Mouse (Mus musculus) forebrain, embryonic 12.5 days (tissue): Measurements from ENCODE around the gene Llgl2. TPM values are rescaled to one million over a fixed set of nuclear protein-coding genes. Genes with fewer than 3 reads are reported as not detected.

Source experiments
- ATAC-seq: fragments of 200-750 bp; cut with Nextera tagmentation; 2 replicates; pipeline ENCODE4 v1.8.0; 2017; ENCODE audit warnings: moderate TSS enrichment; ENCODE audit not compliant: low FRiP score
- H3K27ac ChIP-seq: fragments of 300-500 bp; sonication (generic); 2 replicates; pipeline ENCODE4 v1.5.1; 2016; ENCODE audit warnings: mild to moderate bottlenecking
- H3K27me3 ChIP-seq: fragments of 300-500 bp; sonication (generic); 2 replicates; pipeline ENCODE4 v1.6.1; 2016; ENCODE audit warnings: mild to moderate bottlenecking
- H3K36me3 ChIP-seq: fragments of 300-500 bp; sonication (generic); replicated peaks from 2 replicates; pipeline ENCODE4 v1.6.1; 2016; ENCODE audit warnings: mild to moderate bottlenecking
- H3K4me1 ChIP-seq: fragments of 300-500 bp; sonication (generic); 2 replicates; pipeline ENCODE4 v1.6.1; 2016
- H3K4me2 ChIP-seq: fragments of 300-500 bp; sonication (generic); 2 replicates; pipeline ENCODE4 v1.6.1; 2016; ENCODE audit warnings: mild to moderate bottlenecking, moderate library complexity
- H3K4me3 ChIP-seq: fragments of 300-500 bp; sonication (generic); replicated peaks from 2 replicates; pipeline ENCODE4 v1.5.1; 2016; ENCODE audit warnings: mild to moderate bottlenecking
- H3K9ac ChIP-seq: fragments of 300-500 bp; sonication (generic); 2 replicates; pipeline ENCODE4 v1.6.1; 2016; ENCODE audit warnings: mild to moderate bottlenecking
- H3K9me3 ChIP-seq: fragments of 300-500 bp; sonication (generic); 2 replicates; pipeline ENCODE4 v1.6.1; 2016
- WGBS: fragments of 180-500 bp; shearing (Covaris S2); methylation state at CpG from one replicate; pipeline ENCODE4 v1.1.7; 2016; 5-methylcytosine and 5-hydroxymethylcytosine counted together
- polyA plus RNA-seq: library from polyadenylated mRNA; unstranded; fragments of >200 nt; fragmentation: Nextera tagmentation; extraction: Ambion mirVana; gene quantifications from 2 replicates; pipeline ENCODE4 v1.2.1, GENCODE M21; 2016

Llgl2 gene
- polyA plus RNA-seq, 1 experiment from 2014 or later = 2.4 TPM

DNA sequence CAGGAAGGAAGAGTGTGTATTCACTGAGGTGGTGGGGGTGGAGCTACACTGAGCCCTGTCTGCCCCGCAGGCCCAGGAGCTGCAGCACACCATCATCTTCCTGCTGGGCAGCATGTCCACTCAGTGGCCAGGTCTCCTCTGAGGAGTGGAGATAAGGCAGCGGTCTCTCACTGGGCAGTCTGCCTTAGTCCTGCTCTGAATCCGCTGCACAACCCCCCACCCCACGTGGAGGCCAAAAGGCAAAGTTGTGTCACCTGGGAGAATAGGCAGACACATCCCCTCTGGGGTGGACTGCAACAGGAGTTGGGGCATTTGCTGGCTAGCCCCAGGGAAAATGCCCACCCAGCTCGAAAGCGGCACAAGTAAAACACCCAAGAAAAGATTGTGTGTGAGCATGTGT is 68.4 kb downstream of the Llgl2 start:
- WGBS = 64% methylated on average over 6 of the region's 6 CpGs
- ATAC-seq = no peak

DNA sequence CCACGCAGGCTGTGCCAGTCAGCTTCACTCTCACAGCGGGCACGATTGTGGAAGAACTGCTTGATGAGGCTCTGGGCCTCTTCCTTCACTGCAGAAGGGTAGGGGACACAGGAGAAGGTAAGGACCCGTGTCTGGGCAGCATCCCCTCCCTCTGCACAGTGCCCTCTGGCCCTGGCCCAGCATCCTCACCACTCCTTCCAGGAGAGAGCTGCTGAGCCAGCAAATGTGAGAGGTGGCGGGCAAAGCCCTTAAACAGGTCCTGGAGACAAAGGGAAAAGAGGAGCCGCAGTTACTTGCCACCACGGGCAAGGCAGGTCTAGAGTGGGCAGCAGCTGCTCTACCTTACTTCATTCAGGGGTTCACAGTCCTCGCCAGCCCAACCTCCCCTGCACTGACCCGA is 69.2 kb downstream of the Llgl2 start:
- Histone ChIP-seq H3K9ac (no peak overlapping the region), H3K4me1 (no peaks in the 10 kb centered on the region), H3K27me3 (no peaks in the 10 kb centered on the region), H3K4me2 (no peak overlapping the region), H3K36me3 (peaks cover 49% of the 10 kb centered on the region), H3K9me3 (no peaks in the 10 kb centered on the region), H3K4me3 (no peak overlapping the region), H3K27ac (no peak overlapping the region)
- 90% methylated on average over 9 of the region's 9 CpGs for WGBS
- ATAC-seq = no peak

More for the DNA sequence above, 68.4 kb downstream of the Llgl2 start:
- Histone ChIP-seq H3K4me2 (no peak overlapping the region), H3K9me3 (no peaks in the 10 kb centered on the region), H3K4me3 (no peak overlapping the region), H3K9ac (no peak overlapping the region), H3K27me3 (no peaks in the 10 kb centered on the region), H3K36me3 (peaks cover 49% of the 10 kb centered on the region), H3K27ac (no peak overlapping the region), H3K4me1 (no peaks in the 10 kb centered on the region)

DNA sequence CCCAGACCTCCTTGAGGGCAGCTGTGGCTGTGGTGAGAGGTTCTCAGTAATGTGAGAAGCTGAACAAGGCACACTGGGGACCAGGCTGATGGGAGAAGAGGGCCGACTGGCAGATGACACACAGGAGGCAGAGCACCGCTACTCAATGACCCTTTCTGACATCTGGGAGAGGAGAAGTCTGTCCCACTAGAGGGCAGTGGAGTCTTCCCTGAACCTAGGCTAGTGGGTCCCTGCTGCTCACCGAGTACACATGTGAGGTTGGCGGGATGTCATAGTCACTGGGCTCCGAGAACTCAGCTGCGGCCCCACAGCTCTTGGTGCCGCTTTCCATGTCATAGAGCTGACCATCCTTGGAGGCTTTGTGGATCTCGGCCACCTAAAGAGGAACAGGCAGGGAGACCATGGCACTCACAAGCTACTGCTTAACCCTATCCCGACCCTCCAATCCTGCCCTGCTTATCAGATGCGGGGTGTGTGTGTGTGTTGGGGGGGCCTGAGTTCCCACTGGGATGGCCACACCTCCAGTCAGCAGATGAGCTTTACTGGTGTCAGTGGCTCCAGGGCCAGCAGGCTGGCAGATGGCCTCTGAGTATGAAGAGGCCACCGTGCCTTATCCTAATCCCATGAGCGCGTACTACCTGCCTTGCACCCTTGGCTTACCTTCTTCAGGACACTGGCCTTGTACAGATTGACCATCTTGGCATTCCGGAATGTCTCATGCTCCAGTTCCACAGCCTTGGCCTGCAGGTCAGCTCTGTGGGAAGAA is 71.1 kb downstream of the Llgl2 start:
- Histone ChIP-seq H3K27me3 (no peaks in the 10 kb centered on the region), H3K4me1 (peaks cover 5% of the 10 kb centered on the region), H3K27ac (no peak overlapping the region), H3K9ac (no peak overlapping the region), H3K9me3 (no peaks in the 10 kb centered on the region), H3K36me3 (peaks cover 49% of the 10 kb centered on the region), H3K4me3 (no peak overlapping the region), H3K4me2 (no peak overlapping the region)
- 77% methylated on average over 14 of the region's 14 CpGs for WGBS
- ATAC-seq = no peak

DNA sequence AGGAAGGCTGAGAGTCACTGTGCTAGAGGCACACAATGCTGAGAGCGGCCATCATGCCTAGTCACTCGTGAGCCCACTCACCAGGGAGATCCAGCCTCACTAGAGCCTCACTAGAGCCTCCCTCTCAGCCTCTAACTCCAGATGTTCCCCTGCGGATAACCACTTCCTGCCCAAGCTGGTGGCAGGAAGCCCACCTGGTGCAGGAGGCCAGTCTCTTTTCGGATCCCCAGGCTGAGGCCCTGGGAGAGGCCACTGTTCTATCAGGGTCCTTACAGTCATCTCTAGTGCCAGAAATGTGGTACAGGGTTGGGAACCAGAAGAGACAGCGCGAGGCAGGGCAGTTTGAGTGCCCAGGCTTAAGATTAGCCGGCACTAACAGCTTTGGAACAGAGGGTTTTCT is 74.6 kb downstream of the Llgl2 start:
- whole genome bisulfite sequencing = 96% methylated on average over 7 of the region's 7 CpGs
- no peak overlapping the region for H3K4me2 ChIP-seq
- no peaks in the 10 kb centered on the region for H3K27me3 ChIP-seq
- no peak for ATAC-seq
- no peak overlapping the region for H3K9ac ChIP-seq
- no peaks in the 10 kb centered on the region for H3K9me3 ChIP-seq
- H3K36me3 ChIP-seq = peaks cover 33% of the 10 kb centered on the region
- no peak overlapping the region for H3K27ac ChIP-seq
- peaks cover 13% of the 10 kb centered on the region for H3K4me1 ChIP-seq
- no peak overlapping the region for H3K4me3 ChIP-seq

DNA sequence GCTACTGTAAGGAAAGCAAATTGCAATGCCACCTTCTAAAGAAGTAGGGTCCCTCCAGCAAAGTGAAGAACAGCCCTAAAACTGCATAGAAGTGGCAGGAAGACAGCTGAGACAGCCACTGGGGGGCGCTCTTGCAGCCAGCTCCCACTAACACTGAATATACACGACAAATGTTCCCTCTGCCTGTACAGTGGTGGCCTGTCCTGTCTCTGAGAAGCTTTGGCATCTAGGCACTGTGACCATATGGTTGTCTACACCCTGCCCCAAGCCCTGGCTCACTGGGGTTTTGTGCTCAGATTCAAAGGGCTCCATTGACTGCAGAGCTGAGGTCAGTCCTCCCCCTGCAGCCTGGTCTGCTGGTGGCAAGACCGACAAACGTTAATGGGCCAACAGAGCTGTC is 75.0 kb downstream of the Llgl2 start:
- ATAC-seq = no peak
- Histone ChIP-seq H3K36me3 (peaks cover 29% of the 10 kb centered on the region), H3K27me3 (no peaks in the 10 kb centered on the region), H3K4me2 (no peak overlapping the region), H3K9me3 (no peaks in the 10 kb centered on the region), H3K9ac (no peak overlapping the region), H3K27ac (no peak overlapping the region), H3K4me1 (peaks cover 13% of the 10 kb centered on the region), H3K4me3 (no peak overlapping the region)
- 29% methylated on average over 4 of the region's 4 CpGs for WGBS

DNA sequence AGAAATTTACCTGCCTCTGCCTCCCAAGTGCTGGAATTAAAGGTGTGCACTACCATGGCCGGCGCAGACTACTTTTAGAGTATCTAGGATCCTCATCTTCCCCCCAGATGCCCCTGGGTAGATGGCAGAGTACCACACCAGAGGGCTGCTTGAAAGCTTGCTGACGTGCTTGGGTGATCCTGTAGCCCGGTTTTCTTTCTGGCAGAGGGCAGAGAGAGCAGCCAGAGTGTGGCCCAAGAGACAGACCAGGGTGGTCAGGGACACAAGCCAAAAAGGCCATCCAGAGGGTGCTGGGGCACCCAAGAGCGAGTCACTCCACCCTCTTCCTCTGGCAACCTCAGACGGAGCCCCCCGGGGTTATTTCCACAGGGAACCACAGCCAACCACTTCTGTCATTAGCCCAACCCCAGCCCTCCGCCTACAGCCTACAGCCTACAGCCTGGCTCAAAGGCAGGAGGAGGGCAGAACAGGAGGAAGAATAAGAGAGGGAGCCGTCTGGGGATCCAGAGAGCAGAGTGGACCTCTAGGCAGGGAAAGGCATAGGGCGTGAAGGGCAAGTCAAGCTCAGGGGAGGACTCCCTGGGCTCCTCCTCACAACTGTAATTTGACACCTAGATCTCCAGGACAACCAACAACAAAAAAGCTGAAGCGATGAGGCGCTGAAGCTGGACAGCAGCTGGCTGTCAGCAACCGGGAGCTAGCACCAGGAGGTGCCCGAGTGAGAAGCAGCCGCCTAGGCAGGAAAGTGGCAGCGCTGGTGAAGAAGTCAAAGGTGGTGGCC is 75.8 kb downstream of the Llgl2 start, which contains the start of gene Smim5:
Gene Smim5 (plus strand): TSS at position 481 of the 781 bp plus-strand sequence.
- H3K4me1 ChIP-seq = peaks cover 13% of the 10 kb centered on the region

DNA sequence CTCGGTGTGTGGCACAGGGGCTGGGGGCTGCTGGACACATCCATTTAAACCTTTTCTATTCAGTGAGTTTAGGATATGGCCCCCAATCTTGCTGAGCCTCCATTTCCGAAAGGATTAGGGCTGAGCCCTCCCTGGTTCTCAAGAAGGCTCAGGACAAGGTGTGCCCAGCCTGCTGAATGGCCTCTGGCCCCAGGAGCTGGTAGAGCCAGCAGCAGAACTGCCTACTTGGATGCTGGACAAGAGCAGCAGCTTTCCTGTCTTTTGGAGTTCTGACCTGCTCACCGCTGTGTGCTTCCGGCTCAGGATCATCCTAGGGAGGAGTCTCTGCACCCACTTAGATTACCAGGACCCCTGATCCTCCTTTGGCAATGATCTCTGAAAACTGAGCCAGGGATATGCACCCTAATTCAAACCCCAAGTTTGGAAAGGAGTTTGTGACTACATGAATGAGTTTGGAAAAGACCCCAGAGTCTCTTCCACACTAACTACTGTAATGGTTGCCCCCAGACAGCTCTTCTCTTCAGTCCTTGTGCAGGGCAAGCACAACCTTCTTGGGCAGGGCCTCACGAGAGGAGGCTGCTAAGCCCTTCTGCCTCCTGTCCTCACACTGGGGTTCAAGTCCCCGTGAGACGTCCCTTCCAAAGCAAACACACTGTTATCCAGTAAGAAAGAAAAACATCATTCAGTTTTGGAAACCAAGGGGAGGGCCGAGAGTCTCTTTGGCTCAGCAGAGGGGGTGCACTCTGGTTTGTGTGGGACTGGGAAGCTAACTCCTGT is 76.9 kb downstream of the Llgl2 start:
- 0 out of 2 replicates have a peak overlapping the region, but pooled peaks have one; percentile 25 for H3K9ac ChIP-seq
- peaks cover 13% of the 10 kb centered on the region for H3K4me1 ChIP-seq
- ATAC-seq = no peak
- 77% methylated on average over 8 of the region's 8 CpGs for WGBS
- no peak overlapping the region for H3K4me3 ChIP-seq
- H3K9me3 ChIP-seq = no peaks in the 10 kb centered on the region
- H3K27me3 ChIP-seq = no peaks in the 10 kb centered on the region
- H3K27ac ChIP-seq = 0 out of 2 replicates have a peak overlapping the region, but pooled peaks have one; percentile 9
- peaks cover 16% of the 10 kb centered on the region for H3K36me3 ChIP-seq
- no peak overlapping the region for H3K4me2 ChIP-seq

More for the DNA sequence above, 75.8 kb downstream of the Llgl2 start, which contains the start of gene Smim5:
- Histone ChIP-seq H3K27me3 (no peaks in the 10 kb centered on the region), H3K4me3 (no peak within 1 kb of the TSS), H3K4me2 (no peak within 1 kb of the TSS), H3K9ac (0 out of 2 replicates have a peak within 1 kb of the TSS, but pooled peaks have one; percentile 25), H3K9me3 (no peaks in the 10 kb centered on the region), H3K27ac (0 out of 2 replicates have a peak within 1 kb of the TSS, but pooled peaks have one; percentile 9), H3K36me3 (peaks cover 23% of the 10 kb centered on the region)
- ATAC-seq = no peak
- WGBS = 31% methylated on average over 16 of the region's 16 CpGs

DNA sequence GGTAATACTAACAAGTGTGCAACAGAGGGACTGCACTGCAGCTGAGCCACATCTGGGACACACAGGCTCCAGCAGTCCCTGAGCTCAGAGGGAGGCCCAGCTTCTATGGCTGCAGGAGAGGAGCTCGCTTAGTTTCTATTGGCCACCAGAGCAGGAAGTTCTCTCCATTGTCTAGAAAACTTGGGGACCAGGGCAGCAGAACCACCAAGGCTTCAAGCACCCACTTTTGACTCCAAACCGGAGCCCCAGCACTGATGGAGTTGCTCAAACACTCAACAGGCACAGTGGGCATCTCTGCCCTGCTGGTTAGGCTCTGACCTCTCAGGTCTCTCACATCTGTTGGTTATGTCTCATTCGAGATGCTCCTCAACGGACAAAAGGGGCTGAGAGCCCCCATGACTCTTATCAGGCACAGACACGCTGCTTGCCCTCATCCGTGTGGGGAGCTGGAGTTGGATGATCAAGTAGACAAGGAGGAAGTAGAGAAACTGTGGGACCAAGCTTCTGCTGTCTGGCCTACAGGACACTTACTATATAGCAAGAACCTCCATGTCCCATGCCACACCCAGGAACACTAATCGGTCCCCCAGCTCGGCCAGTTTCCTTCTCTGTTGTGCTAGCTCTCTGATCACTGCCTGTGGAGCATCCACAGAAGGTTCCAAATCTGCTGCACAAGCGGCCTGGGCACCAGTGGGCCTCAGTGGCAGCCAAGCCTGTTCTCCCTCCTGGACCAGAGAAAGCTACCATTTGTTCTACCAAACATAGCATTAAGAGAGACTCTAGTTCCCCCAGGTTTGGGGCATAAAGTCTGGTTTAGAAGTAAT is 77.7 kb downstream of the Llgl2 start:
- 89% methylated on average over 9 of the region's 9 CpGs for whole genome bisulfite sequencing
- H3K9ac ChIP-seq = no peak overlapping the region
- no peak for ATAC-seq
- H3K27me3 ChIP-seq = no peaks in the 10 kb centered on the region
- no peak overlapping the region for H3K4me3 ChIP-seq
- H3K36me3 ChIP-seq = peaks cover 9% of the 10 kb centered on the region
- peaks cover 13% of the 10 kb centered on the region for H3K4me1 ChIP-seq
- H3K4me2 ChIP-seq = no peak overlapping the region
- H3K27ac ChIP-seq = no peak overlapping the region
- H3K9me3 ChIP-seq = no peaks in the 10 kb centered on the region

DNA sequence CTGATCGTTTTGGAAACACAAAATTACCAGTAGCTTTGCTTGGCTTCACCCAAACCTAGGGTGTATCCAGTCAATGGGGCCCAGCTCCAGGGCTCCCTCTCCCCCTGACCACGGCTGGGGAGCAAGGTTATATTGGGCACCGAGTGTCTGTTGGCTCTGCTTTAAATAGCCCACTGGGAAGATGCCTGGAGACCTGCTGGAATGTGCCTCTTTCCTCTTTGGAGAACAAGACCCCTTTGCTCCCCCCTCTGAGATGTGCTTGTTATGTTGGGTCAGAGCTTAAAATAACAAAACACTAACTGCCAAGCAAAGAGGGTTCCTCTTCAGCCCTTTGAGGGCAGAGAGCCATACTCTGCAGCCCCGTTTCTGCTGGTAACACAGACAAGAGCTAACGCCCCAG is 78.3 kb downstream of the Llgl2 start:
- Histone ChIP-seq H3K27ac (no peak overlapping the region), H3K9me3 (no peaks in the 10 kb centered on the region), H3K9ac (no peak overlapping the region), H3K4me3 (no peak overlapping the region), H3K36me3 (peaks cover 4% of the 10 kb centered on the region; the same call in 1 of the 2 replicates), H3K4me2 (no peak overlapping the region), H3K4me1 (peaks cover 13% of the 10 kb centered on the region), H3K27me3 (no peaks in the 10 kb centered on the region)
- no peak for ATAC-seq
- 91% methylated on average over 5 of the region's 5 CpGs for WGBS

DNA sequence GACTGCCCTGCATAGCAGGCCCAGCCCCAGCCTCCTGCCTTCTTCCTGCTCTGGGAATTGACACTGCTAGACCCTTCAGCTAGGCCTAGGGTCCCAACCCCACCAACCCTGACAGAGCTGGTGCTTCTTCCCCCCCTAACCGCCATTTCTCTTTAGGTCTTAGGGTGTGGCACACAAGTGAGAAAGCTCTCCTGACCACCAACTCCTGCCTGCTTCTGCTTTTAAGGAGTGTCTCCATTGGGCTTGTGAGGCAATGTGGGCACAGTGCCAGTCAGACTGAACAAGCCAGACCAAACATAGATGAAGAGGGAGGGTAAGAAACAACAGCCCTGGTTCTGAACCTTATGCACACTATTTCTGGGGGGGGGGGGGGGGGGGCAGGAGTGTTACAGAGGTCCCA is 79.0 kb downstream of the Llgl2 start:
- Histone ChIP-seq H3K9me3 (no peaks in the 10 kb centered on the region), H3K27me3 (no peaks in the 10 kb centered on the region), H3K4me1 (peaks cover 13% of the 10 kb centered on the region), H3K9ac (no peak overlapping the region), H3K4me2 (no peak overlapping the region), H3K27ac (no peak overlapping the region), H3K36me3 (peaks cover 4% of the 10 kb centered on the region; the same call in 1 of the 2 replicates), H3K4me3 (no peak overlapping the region)
- ATAC-seq = no peak
- 94% methylated on average over 1 of the region's 1 CpGs for WGBS

DNA sequence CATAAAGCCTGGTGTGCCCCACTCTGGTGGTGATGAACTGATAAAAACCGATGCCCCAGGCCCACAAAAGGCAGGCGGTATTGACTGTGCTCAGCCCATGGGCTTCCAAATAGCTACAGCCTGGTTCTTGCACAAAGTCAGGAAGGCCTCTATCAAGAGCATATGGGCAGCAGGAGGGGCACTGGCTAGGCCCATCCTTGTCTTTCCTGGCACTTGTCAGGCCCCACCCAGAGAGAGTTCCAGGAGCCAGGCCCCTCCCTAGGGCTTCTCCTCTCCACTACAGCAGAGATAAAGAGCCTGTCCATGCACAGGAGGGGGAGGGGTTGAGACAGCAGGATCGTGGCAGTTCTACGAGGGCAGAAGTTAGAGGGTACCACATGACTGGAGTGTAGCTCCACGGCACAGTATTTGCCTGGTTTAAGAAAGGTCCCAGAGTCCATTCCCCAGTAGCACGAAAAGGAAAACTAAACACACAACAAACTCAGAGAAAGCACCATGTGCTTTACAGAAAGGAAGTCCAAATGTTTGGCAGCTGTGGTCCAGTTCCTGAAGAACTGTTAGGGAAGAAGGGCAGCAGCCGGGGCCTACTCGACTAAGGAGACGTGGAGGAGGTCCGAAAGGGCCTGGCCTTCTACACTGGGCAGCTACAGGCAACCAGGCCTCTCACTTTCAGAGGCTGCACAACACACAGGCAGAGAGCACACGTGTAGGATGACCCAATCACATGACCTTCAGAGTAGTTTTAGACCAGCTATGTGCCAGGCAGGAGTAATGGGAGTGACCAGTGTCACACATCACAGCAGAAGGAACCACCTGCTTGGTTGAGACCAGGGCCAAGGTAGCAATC is 79.8 kb downstream of the Llgl2 start:
- Histone ChIP-seq H3K9ac (no peak overlapping the region), H3K27ac (no peak overlapping the region), H3K4me1 (peaks cover 13% of the 10 kb centered on the region), H3K27me3 (no peaks in the 10 kb centered on the region), H3K36me3 (peaks cover 4% of the 10 kb centered on the region; the same call in 1 of the 2 replicates), H3K9me3 (no peaks in the 10 kb centered on the region), H3K4me2 (no peak overlapping the region), H3K4me3 (no peak overlapping the region)
- WGBS = 85% methylated on average over 11 of the region's 11 CpGs
- no peak for ATAC-seq
